Mouse (Mus musculus) T-cell, adult 2 months (primary cell): ENCODE results near the gene Dkk3.
"Not testable (repeated sequence)": the region's sequence is repeated elsewhere in the genome, so short reads cannot be mapped to it uniquely, and the experiment has no call there.

Experiments
- DNase-seq: peaks from one replicate; pipeline ENCODE4 v3.0.0; 2022; ENCODE audit warnings: low spot score

Gene Dkk3

GRCm38 (mm10) chr7:112130660-112131059, 28.2 kb downstream of the Dkk3 start:
- DNase-seq, result no peak

DNA sequence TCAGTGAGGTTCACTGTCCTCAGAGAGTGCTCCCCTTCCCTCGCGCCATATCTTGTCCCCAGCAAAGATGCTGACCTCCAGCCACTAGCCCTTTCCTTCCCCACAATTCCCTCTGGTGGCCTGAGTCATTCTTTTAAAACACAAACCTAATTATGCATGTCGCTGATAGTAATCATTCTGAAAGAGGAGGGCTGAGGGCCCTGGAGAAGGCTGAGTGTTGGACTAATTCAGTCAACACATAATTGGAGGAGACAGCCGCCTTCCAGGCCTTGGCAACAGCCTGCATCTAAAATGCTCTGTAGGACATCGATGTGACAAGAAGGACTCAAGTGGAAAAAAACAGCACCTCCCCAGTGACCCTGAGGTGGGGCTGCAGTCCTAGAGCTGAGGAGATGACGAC, 29.0 kb downstream of the Dkk3 start:
- no peak for DNase-seq

- DNase-seq, result no peak
Measured at GRCm38 (mm10) chr7:112128810-112129209, 30.0 kb downstream of the Dkk3 start.

GRCm38 (mm10) chr7:112127954-112128353, 30.9 kb downstream of the Dkk3 start:
- DNase-seq, result no peak

DNA sequence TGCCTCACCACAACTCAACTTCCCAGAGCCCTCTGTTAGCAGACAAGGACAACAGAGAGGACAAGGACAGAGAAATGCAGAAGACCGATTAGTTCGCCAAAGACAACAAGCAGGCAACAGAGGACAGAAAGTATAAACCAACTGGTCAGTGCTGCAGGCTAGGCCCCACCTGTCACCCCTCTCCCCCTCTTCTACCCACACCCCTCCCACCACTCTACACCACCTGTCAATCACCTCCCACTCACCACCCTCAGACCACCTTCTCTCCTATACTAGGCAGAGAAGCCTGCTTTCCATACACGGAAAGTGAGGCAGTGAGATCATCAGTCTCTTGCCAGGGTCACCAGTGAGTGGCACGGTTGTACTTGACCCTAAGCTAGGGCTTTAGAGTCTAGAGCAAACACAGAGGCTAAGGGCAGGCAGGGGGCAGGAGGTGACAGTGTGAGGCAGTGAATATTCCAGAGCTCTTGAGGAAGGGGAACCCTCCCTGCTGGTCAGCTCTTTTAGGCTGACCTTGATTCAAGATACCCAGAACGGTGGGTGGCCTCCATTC, 31.7 kb downstream of the Dkk3 start:
- no peak for DNase-seq

DNA sequence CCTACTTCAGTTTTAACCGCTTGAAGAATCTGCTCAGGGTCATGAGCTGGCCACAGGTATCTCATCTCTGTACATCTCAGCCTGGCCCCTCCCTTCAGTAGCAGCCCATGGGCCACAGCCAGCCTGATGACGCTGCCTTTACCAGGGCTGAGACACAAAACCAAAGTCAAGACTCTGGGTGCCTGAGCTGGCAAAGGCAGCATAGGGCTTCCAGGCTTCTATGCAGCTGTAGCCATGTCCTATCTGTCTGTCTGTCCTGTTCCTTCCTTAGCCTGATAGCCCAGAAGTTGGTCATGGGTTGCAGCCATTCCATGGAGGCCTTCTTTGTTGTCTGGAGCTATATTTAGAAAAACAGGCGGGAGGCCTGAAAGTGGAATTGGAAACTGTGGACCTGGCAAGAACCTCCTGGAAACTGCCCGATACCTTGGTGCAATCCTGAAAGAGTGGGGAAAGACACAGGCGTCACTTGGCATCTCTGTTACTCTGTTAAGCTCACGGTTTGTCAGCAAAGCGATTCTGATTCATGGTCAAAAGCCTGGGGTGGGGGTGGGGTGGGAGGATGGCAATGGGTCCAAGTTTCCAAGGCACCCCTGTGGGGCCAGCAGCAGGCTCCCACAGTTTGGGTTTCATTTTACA, 33.1 kb downstream of the Dkk3 start:
- no peak for DNase-seq

- no peak for DNase-seq
Measured at GRCm38 (mm10) chr7:112123612-112124011, 35.2 kb downstream of the Dkk3 start.

- DNase-seq, result no peak
Measured at GRCm38 (mm10) chr7:112121866-112122500, 36.9 kb downstream of the Dkk3 start.

DNA sequence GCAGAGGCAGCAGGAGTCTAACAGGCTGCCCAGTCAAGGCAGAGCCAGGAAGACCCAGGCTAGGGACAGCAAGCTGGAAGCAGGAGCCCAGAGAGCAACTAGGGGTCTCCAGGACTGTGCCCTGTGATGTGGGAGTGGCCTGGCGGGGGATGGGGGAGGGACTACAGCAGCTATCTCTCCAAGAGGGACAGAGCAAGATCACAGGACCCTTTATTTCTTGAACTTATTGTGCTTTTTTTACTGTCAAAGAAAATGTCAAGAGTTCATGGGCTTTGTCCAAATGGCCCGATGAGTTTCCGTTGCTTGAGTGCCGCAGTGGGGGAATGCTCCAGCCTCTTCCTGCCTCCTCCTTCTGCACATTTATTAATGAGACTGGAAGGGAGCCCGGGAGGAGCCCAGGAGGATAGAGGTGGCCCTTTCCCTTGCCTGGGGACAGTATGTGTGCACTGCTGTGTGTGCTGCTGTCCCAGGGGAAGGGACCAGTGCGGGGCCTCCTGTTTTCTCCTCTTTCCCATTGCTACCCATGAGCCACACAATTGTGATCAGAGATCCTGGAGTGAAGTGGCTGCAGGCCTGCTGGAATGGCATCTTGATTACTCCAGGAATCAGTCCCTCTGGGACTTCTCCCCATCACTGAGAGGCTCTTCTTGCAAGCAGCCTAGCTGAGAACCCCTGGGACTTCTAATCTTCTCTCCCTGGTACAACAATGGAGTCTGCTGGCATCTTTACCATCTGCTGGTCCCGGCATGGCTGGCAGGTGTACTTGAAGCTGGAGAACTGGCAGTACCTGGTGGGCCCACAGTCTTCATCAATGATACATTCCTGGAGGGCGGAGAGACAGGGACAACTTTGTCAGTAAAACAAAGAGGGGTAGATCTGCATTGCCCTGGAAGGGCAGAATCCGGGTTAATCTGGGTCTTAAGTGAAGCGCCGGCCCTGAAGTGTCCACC, 37.7 kb downstream of the Dkk3 start:
- DNase-seq, result no peak

DNA sequence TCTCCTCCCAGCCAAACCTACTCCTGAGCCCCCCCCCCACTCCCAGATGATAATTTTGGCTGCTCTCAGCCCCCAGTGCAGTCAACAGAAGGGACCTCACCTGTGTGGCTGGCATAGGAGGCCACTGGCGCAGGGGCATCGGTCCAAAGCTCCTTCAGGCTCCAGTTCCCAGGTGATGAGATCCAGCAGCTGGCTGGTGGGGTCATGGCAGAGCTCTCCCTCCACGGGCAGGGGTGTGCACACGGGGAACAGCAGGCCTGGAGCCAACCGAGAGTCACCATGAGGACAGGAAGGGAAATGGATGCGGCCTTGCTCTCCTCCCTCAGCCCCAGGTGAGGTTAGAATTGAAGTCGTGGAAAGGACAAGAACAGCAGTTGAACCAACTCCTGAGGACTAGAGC, 39.6 kb downstream of the Dkk3 start:
- no peak for DNase-seq

GRCm38 (mm10) chr7:112118086-112118485, 40.8 kb downstream of the Dkk3 start:
- DNase-seq, result no peak

- DNase-seq, result no peak
Measured at GRCm38 (mm10) chr7:112117501-112117900, 41.4 kb downstream of the Dkk3 start.

GRCm38 (mm10) chr7:112110638-112111372, 48.1 kb downstream of the Dkk3 start:
- DNase-seq, result no peak

DNA sequence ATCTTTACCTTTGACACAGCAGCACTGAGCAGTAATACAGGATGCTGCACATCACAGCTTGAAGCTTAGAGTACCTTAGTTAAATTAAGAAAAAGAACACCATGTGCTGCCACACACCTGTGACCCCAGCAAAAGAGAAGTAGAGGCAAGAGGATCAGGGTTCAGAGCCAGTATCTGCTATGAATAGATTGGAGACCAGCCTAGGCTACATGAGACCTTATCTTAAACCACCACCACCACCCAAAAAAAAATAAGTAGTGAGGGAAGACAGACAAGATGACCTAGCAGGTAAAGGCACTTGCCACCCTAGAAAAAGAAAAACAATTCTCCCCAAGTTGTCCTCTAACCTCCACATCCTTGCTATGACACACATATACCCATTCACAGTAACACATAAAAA, 50.1 kb downstream of the Dkk3 start:
- no peak for DNase-seq

DNA sequence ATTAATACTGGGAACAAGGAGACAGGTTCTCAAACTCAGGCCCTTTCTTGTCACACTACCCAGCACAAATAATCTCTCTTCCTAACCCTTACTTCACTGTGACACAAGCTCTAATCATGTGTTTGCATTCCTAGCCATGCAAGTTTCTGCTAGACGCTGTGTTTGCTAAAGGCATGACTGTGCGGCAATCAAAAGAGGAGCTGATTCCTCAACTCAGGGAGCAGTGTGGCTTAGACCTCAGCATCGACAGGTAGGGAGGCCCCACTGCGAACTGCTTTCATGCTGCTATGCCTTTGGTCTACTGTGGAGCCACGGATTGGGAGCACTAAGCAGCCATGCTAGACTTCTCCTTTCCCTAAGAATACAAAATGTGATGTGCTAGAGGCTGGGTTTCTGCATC, 55.0 kb downstream of the Dkk3 start:
- no peak for DNase-seq

DNA sequence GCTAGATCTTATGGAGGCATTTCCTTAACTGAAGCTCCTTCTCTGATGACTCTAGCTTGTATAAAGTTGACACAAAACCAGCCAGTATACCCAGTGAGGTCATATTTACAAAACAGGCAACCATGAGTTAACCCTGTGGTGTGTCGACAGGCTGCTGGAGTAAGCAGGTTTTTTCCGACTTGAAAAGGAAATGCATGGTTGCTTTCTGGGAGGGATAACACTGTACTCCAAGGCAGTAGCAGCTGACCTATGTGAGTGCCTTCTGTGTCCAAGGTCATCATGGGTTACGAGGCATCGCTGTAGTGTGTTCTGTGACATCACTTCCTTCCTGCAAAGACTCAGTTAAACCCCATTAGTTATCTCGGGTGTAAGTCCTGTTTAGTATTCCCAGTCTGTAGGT, 55.9 kb downstream of the Dkk3 start:
- DNase-seq, result no peak

DNA sequence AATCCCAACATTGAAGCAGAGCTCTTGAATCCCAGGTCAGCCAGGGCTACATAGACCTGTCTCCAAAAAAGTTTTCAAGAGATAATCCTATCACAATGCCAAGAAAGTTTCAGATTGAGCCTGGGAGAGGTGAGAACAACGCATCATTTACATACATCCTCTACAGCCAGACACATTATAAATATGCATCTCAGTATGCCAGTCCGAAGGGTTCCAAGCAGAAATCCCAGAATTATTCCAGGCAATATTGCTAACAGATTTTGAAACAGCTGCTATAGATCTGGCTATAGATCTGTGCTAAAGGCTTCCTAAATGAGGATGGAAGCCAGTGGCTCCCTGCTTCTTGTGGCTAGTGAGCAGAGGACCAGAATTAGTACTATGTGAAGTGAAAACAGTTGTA, 58.0 kb downstream of the Dkk3 start:
- no peak for DNase-seq

- DNase-seq, result not testable (repeated sequence)
Measured at GRCm38 (mm10) chr7:112094923-112095322, 63.9 kb downstream of the Dkk3 start.

DNA sequence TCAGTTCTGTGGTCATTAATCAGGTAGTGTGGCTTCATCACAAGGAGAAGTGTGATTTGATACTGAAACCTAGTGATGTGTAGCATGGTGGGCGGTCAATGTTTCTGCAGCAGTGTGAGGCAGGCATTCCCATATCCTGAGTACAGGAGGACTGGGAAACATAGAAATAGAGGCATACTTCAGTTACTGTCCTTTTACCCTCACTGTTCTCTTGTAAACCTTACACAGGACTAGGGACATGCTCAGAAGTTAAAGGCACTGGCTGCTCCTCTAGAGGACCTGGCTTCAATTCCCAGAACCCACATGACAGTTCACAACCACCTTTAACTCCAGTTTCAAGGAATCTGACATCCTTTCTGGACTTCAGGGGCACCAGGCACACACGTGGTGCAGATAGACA, 72.7 kb downstream of the Dkk3 start:
- DNase-seq, result no peak

DNA sequence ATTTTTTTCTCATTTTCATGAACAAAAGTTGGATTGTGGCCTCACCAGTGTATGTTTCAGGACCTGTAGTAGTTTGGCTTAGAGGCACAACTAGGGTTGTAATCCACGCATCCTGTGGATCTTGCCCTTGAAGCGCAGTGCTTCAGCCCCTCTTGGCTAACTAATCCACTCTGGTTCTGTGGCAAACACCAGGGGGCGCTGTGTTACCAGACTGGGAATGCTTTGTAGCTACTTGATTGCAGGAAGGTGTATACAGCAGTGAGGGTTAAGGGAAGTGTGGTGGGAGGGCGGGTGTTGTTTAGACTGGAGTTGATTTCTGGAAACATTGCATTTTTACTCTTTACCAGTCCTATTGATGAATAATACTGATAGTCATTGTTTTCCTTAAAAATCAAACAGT, 73.8 kb downstream of the Dkk3 start:
- DNase-seq, result peak; percentile 72

- no peak for DNase-seq
Measured at GRCm38 (mm10) chr7:112084222-112084621, 74.6 kb downstream of the Dkk3 start.

DNA sequence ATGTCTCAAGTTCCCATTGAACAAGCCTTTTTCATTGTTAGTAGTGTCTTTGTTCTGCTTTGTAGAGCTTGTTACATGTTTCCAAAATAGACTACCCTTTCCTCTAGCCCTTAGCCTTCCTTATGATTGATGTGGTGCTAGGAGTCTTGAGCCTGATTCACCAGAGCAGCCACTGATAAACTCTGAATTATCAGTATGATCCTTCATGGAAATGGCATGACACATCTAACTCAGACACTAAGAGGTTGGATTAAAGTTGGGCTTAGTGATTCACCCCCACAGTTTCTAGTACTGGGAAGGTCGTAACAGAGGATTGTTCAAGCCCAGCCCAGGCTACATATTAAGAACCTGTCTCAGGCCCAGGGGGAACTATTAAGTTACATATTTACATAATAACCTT, 76.2 kb downstream of the Dkk3 start:
- no peak for DNase-seq
